Mouse (Mus musculus): ENCODE measurements around the gene 0610010K14Rik.

GRCm38 (mm10) chr11:70228828-70229227 is 8.9 kb downstream of the 0610010K14Rik start:
- no peak for TF ChIP-seq POLR2A (IDR thresholded peaks at IDR 0.05; ENCODE audit: low read depth, low read length)
- no peak for TF ChIP-seq CTCF (IDR thresholded peaks at IDR 0.05; ENCODE audit: extremely low read depth, insufficient read depth, insufficient read length, insufficient replicate concordance)

Measured in spleen, adult 2 months (tissue).